19 mouse cellular contexts compared by ENCODE assay signal in genomic region chr4:63199366-63199765, GRCm38 (mm10). TPM values are rescaled to one million over a fixed set of nuclear protein-coding genes. Genes with fewer than 3 reads are reported as not detected.
"Had no signal": no experiment of that assay in that cellular context is flagged by ENCODE, and none has a peak within 500 bp of the region (broad histone marks: within the 10 kb centered on the region; RNA-seq: fewer than 3 reads in every experiment).

No protein-coding gene starts in this region.

- H3K9ac ChIP-seq: liver, embryonic 13.5 days; liver, postnatal 0 days; neural tube, embryonic 15.5 days; stomach, embryonic 15.5 days had no signal

- DNase-seq: kidney, postnatal 10 days; kidney, postnatal 4 days; liver, embryonic 13.5 days; liver, postnatal 0 days; lung, postnatal 36 days; midbrain, embryonic 14.5 days; right cerebral cortex, adult 18-20 months; thymus, postnatal 36 days had no signal

- H3K36me3 ChIP-seq: limb, embryonic 10.5 days; liver, embryonic 13.5 days; midbrain, embryonic 10.5 days; neural tube, embryonic 15.5 days; stomach, embryonic 15.5 days had no signal

- H3K4me2 ChIP-seq: liver, embryonic 13.5 days; neural tube, embryonic 15.5 days; stomach, embryonic 15.5 days had no signal

- H3K9me3 ChIP-seq: limb, embryonic 10.5 days; liver, embryonic 13.5 days; midbrain, embryonic 10.5 days; neural tube, embryonic 15.5 days; stomach, embryonic 15.5 days had no signal

- H3K27ac ChIP-seq: layer of hippocampus, adult 2 months; limb, embryonic 10.5 days; liver, embryonic 13.5 days; midbrain, embryonic 10.5 days; neural tube, embryonic 15.5 days; stomach, embryonic 15.5 days had no signal

- ATAC-seq: liver, postnatal 0 days had no signal

- H3K27me3 ChIP-seq: liver, embryonic 13.5 days; neural tube, embryonic 15.5 days; stomach, embryonic 15.5 days had no signal

- H3K4me3 ChIP-seq: layer of hippocampus, adult 2 months; limb, embryonic 10.5 days; liver, embryonic 13.5 days; midbrain, embryonic 10.5 days; myocyte; neural tube, embryonic 15.5 days; stomach, embryonic 15.5 days had no signal

- H3K4me1 ChIP-seq: limb, embryonic 10.5 days; liver, embryonic 13.5 days; midbrain, embryonic 10.5 days; neural tube, embryonic 15.5 days; stomach, embryonic 15.5 days had no signal

RNA-seq across cellular contexts. Expression of gene Kif12, which starts 27.4 kb away (rescaled TPM):
- total RNA-seq: layer of hippocampus, adult 2 months; layer of hippocampus, postnatal 14 days; left cerebral cortex, adult 18-20 months; left cerebral cortex, postnatal 10 days; megakaryocyte progenitor cell, adult 5-6 weeks had no signal
- polyA plus RNA-seq: midbrain, embryonic 10.5 days; midbrain, embryonic 14.5 days; myocyte; neural tube, embryonic 11.5 days had no signal

RNA-seq across cellular contexts. Expression of gene Ambp, which starts 44.8 kb away (rescaled TPM):
- total RNA-seq: layer of hippocampus, adult 2 months; layer of hippocampus, postnatal 14 days; left cerebral cortex, adult 18-20 months; left cerebral cortex, postnatal 10 days had no signal
- polyA plus RNA-seq: midbrain, embryonic 10.5 days; midbrain, embryonic 14.5 days; myocyte had no signal
